Mouse (Mus musculus) C2C12 (cell line): ENCODE results near the gene Ndufb3. TPM values are rescaled to one million over a fixed set of nuclear protein-coding genes. Genes with fewer than 3 reads are reported as not detected.
"Not testable (repeated sequence)": the region's sequence is repeated elsewhere in the genome, so short reads cannot be mapped to it uniquely, and the experiment has no call there.

Experiments
- H3K27me3 ChIP-seq: one replicate; pipeline ENCODE4 v1.6.1; 2011; ENCODE audit not compliant: control insufficient read depth, insufficient read depth, insufficient read length
- H3K36me3 ChIP-seq: one replicate; pipeline ENCODE4 v1.6.1; 2011; ENCODE audit not compliant: control insufficient read depth, insufficient read depth
- H3K4me3 ChIP-seq: one replicate; pipeline ENCODE4 v1.5.1; 2011; ENCODE audit warnings: mild to moderate bottlenecking, control low read depth; ENCODE audit not compliant: poor library complexity, insufficient read depth, severe bottlenecking
- H3K79me2 ChIP-seq: one replicate; pipeline ENCODE4 v1.6.1; 2011; ENCODE audit not compliant: control insufficient read depth, insufficient read depth
- H3K79me3 ChIP-seq: one replicate; pipeline ENCODE4 v1.6.1; 2011; ENCODE audit warnings: low read depth, control low read depth
- H3ac ChIP-seq: one replicate; pipeline ENCODE3; 2011; ENCODE audit warnings: low read depth; ENCODE audit not compliant: control insufficient read depth, insufficient read length
- CEBPB ChIP-seq: IDR thresholded peaks from one replicate; pipeline ENCODE4 v1.6.1; 2011; ENCODE audit warnings: low read depth, mild to moderate bottlenecking, control low read depth, moderate library complexity
- CTCF ChIP-seq: IDR thresholded peaks from one replicate; pipeline ENCODE4 v1.5.1; 2011; ENCODE audit not compliant: control insufficient read depth, insufficient read depth, insufficient read length
- FOSL1 ChIP-seq: IDR thresholded peaks from one replicate; pipeline ENCODE4 v1.8.0; 2011; ENCODE audit warnings: mild to moderate bottlenecking, low read length; ENCODE audit not compliant: poor library complexity, insufficient read depth, severe bottlenecking
- MAX ChIP-seq: IDR thresholded peaks from one replicate; pipeline ENCODE4 v1.6.1; 2011; ENCODE audit warnings: mild to moderate bottlenecking, control low read depth
- MYOD1 ChIP-seq: IDR thresholded peaks from one replicate; pipeline ENCODE4 v1.6.1; 2011; ENCODE audit warnings: low read depth; ENCODE audit not compliant: control insufficient read depth, insufficient read length
- MYOG ChIP-seq: IDR thresholded peaks from one replicate; pipeline ENCODE4 v1.6.1; 2011; ENCODE audit not compliant: control insufficient read depth, insufficient read length; ENCODE audit errors: extremely low read depth
- USF1 ChIP-seq: IDR thresholded peaks from one replicate; pipeline ENCODE4 v1.6.1; 2011; ENCODE audit warnings: low read depth, mild to moderate bottlenecking, control low read depth, moderate library complexity
- polyA plus RNA-seq: library from polyadenylated mRNA; unstranded; fragments of >200 nt; fragmentation: generic; extraction: Trizol; gene quantifications from one replicate; pipeline ENCODE4 v1.2.1, GENCODE M21; 2012; ENCODE audit warnings: missing spikeins

Ndufb3 gene
- polyA plus RNA-seq, 1 experiment: 123 TPM

DNA sequence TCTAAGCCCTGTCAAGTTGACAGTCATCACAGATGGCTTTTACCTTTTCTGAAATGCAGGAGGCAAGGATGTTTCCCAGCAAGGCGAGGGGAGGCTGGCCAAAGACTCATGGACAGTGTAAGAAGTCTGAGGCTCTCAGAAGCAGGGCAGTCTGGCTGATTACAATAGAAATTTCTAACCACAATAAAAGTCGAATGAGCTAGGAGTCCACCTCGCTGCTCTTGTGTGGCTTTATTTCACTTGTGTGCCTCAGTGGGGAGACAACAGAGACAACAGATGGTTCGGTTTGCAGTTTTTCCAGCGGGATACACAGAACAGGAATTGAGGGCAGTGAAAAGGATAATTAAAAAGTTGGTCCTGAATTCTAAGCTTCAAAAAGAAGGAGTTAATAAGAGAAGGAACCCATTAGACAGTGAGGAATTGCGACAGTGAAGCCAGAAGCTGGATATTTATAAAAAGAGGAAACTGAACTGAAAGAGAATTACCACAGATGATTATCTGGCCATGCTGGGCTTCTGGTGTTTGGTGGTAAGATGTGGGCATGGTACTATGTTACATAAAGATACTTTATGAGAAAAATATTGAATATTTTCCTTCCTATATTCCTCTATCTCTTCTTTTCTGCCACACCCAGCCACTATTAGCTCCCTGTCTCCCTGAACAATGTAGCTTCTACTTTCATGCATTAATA is 31.9 kb downstream of the Ndufb3 start:
- Histone ChIP-seq H3K36me3 (no peaks in the 10 kb centered on the region), H3K27me3 (no peaks in the 10 kb centered on the region), H3K79me3 (no peaks in the 10 kb centered on the region), H3K79me2 (no peaks in the 10 kb centered on the region), H3K4me3 (no peak overlapping the region), H3ac (no peak overlapping the region)
- no peak for TF ChIP-seq USF1

DNA sequence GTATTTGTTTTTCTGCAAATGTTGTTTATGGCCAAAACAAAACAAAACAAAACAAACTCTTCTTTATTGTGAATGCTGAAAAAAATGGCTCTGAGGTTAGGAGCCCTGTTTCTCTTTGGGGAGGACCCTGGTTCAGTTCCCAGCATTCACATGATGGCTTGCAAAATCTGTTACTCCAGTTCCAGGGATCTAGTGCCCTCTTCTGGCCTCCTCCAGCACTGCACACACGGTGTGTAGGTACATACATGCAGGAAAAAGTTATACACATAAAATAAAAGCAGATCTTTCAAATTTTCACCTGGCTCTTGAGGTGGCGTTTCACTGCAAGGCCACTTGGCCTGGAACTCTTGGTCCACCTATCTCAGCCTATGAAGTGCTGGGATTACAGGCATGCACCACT is 32.6 kb downstream of the Ndufb3 start:
- Histone ChIP-seq H3K27me3 (no peaks in the 10 kb centered on the region), H3K79me2 (no peaks in the 10 kb centered on the region), H3K36me3 (no peaks in the 10 kb centered on the region), H3K4me3 (no peak overlapping the region), H3K79me3 (no peaks in the 10 kb centered on the region), H3ac (no peak overlapping the region)
- TF ChIP-seq CEBPB (no peak), MYOD1 (no peak)

DNA sequence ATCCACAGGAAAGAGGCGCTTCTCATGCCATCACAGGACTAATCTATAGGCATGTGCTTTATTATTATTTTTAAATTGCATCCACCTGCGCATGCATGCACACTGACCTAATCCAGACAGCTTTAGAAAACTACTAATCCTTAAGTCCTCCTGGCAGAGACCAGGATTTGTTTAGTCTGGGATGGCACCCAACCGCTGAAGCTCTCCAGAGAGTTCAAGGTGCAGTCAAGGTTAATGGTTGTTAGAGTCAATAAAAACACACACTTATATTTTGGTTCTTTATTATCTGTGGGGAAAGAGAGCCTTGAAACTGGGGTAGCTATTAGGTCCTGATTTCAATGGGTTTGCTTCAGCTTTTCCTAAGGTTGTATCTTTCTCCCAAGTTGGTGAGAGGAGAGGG is 35.1 kb downstream of the Ndufb3 start:
- TF ChIP-seq CEBPB: no peak
- TF ChIP-seq MAX: no peak
- TF ChIP-seq FOSL1: no peak
- no peak for TF ChIP-seq MYOD1
- no peak for TF ChIP-seq CTCF
- H3K36me3 ChIP-seq: no peaks in the 10 kb centered on the region
- H3K79me3 ChIP-seq: no peaks in the 10 kb centered on the region
- no peak overlapping the region for H3K4me3 ChIP-seq
- H3ac ChIP-seq: no peak overlapping the region
- H3K79me2 ChIP-seq: no peaks in the 10 kb centered on the region
- no peaks in the 10 kb centered on the region for H3K27me3 ChIP-seq

DNA sequence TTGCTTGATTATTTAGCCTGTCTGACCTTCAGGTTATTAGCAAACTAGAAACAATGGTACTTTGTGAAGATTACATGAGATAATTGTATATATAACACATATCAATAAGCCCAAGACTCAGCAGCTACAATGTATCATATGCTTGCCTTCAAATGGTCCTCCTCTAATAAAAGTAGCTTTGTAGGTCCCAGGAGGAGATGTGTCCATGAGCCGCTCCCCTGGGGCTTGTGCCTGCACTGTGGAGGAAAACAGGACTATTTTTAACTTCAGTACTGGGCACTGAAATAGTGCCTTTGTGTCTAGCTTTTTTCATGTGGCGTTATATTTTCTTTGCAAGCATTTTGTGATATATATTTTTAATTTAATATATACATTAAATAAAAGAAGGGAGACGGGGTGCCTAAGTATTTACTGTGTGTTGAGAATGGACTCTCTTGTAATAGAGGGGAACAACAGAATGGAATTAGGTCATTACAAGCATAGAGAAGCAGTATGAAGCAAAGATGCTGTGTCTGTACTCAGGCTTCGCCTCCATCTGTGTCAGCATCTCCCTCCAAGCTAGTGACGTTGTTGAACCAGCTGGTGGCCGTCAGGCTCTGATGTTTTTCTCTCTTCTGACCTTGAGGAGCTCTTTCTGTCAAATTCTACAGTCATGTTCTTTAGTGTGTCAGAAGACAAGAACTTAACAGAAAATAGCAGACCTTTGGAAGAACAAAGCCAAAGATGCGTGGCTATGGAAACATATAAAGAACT is 36.0 kb downstream of the Ndufb3 start:
- Histone ChIP-seq H3K79me3 (no peaks in the 10 kb centered on the region), H3K36me3 (no peaks in the 10 kb centered on the region), H3K79me2 (no peaks in the 10 kb centered on the region), H3ac (no peak overlapping the region), H3K4me3 (no peak overlapping the region), H3K27me3 (no peaks in the 10 kb centered on the region)
- no peak for TF ChIP-seq USF1
- no peak for TF ChIP-seq MAX
- TF ChIP-seq MYOD1: no peak
- TF ChIP-seq FOSL1: no peak
- no peak for TF ChIP-seq CEBPB
- TF ChIP-seq CTCF: no peak
- TF ChIP-seq MYOG: no peak

DNA sequence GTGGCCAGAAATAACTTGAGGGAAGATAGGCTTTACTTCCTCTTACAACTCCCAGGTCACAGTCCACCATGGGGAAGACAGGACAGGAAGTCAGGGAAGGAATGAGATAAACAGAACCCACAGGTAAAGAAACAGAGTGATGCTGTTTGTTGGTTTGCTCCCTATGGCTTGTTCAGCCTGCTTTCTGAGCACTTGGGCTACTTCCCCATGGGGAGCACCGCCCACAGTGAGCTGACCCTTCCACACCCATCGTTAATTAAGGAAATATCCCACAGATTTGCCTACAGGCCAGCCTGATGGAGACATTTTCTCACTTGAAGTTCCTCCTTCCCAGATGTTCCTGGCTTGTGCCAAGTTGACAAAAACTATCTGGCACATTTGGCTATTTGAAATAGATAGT is 42.7 kb downstream of the Ndufb3 start:
- H3K4me3 ChIP-seq: not testable (repeated sequence)

More for the DNA sequence above, 42.7 kb downstream of the Ndufb3 start:
- H3K27me3 ChIP-seq, H3ac ChIP-seq, H3K79me3 ChIP-seq, H3K79me2 ChIP-seq, H3K36me3 ChIP-seq: not testable (repeated sequence)

Other genes starting within 250 kb of the Ndufb3 start
- gene Bzw1, start 193.5 kb upstream of the Ndufb3 start, polyA plus RNA-seq: 79.2 TPM
- 16.6 TPM for gene Clk1, start 162.3 kb upstream of the Ndufb3 start, polyA plus RNA-seq
- gene Nif3l1, start 141.2 kb upstream of the Ndufb3 start, polyA plus RNA-seq: 43.3 TPM
- gene Ppil3, start 140.9 kb upstream of the Ndufb3 start, polyA plus RNA-seq: 88.9 TPM
- 22.1 TPM for gene Orc2, start 81.3 kb upstream of the Ndufb3 start, polyA plus RNA-seq
- gene Fam126b, start 61 bp upstream of the Ndufb3 start, polyA plus RNA-seq: 0.76 TPM
- 0.23 TPM for gene Als2cr12, start 109.6 kb downstream of the Ndufb3 start, polyA plus RNA-seq
- gene Cflar, start 125.1 kb downstream of the Ndufb3 start, polyA plus RNA-seq: 23.6 TPM
- 11.8 TPM for gene Casp8, start 209.0 kb downstream of the Ndufb3 start, polyA plus RNA-seq